Mouse (Mus musculus): ENCODE results near the gene Tns3. TPM values are rescaled to one million over a fixed set of nuclear protein-coding genes. Genes with fewer than 3 reads are reported as not detected.

Gene Tns3
- polyA plus RNA-seq, 1 experiment from 2014 or later = 75.4 TPM

DNA sequence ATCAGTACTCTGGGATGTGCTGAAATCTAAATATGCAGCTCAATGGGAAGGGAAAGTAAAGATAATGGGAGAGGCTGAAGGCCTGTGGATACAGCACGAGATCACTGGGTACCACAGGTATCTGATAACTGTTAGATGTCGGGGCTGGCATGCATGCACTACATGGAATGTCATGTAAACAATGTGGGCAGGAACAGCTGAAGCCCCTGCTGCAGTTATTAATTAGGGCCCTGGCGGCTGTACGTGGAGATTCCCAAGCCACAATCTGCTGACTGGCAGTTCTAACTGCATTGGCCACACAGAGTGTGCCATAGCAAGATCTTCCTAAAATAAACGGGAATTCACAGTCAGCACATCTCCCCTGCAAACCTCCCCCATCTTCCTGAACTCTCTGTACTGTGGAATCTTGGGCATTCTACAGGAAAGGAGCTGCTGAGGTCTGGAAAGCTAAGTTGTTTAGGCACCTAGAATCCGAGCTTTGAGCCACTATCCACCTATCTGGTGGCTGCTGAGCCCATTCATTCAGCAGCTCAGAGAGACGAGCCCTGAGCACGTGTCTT is 170.3 kb downstream of the Tns3 start:
- ChIA-PET CTCF (interaction anchor here (1.5 to 1.8 kb wide), 2 partner anchors 15 to 29 kb away, joined by 3 to 5 read pairs; no protein-coding TSS in a partner anchor), POLR2A (no interaction called here)
- DNase-seq (ENCODE audit: low read depth, low spot score) (no peak), ATAC-seq (no peak)
- in situ Hi-C loops (cut with MboI; ENCODE audit: low pct_unique_long_range_greater_than_20kb) = no loop called here
- TF ChIP-seq CTCF (IDR thresholded peaks at IDR 0.05) = no peak
- no peaks in the 10 kb centered on the region for H3K27me3 ChIP-seq

DNA sequence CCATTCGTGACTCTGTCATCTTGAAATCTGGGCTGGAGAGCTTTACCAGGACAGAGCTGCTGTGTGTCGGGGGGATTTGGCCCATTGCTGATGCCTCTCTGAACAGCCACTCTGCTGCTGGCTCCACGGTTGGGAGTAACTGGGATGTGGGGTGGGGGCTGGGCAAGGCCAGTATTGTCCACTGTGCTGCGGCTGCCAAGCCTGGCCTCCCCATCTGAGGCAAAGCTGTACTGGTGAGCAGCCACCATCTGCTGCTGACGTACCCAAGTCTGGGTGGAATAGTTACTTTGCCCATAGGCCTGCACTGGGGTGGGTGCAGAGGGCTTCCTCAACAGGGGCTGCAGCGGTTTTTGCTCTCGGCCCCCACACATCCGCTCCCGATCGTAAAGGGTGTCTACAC is 172.0 kb downstream of the Tns3 start:
- TF ChIP-seq CTCF (IDR thresholded peaks at IDR 0.05) = no peak
- in situ Hi-C loops (cut with MboI; ENCODE audit: low pct_unique_long_range_greater_than_20kb) = no loop called here
- no peaks in the 10 kb centered on the region for H3K27me3 ChIP-seq
- ChIA-PET POLR2A (no interaction called here), CTCF (no interaction called here)
- DNase-seq (ENCODE audit: low read depth, low spot score) = no peak
- ATAC-seq = no peak

DNA sequence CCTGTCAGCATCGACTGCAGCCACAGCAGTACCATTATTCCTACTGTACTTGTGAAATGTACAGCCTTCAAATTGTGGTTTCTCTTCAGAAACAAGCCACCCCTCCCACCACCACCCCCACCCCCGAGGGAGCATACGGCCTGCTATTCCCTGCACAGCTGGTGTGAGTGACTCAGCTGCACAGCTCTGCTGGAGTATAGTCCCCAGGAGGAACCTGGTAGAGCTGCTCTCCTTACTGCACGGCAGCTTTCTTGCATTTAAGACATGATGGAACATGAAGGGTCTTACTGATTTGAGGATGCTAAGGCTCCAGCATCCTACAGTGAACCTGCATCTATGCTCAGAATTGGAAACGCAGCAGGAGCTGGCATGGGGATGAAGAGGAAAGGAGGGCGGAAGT is 176.1 kb downstream of the Tns3 start:
- ChIA-PET POLR2A (no interaction called here), CTCF (interaction anchor here (1.5 to 1.7 kb wide), 2 partner anchors 35 to 63 kb away, joined by 4 to 5 read pairs; no protein-coding TSS in a partner anchor)
- in situ Hi-C loops (cut with MboI; ENCODE audit: low pct_unique_long_range_greater_than_20kb) = no loop called here
- DNase-seq (ENCODE audit: low read depth, low spot score) (no peak), ATAC-seq (no peak)
- H3K27me3 ChIP-seq = no peaks in the 10 kb centered on the region
- no peak for TF ChIP-seq CTCF (IDR thresholded peaks at IDR 0.05)

DNA sequence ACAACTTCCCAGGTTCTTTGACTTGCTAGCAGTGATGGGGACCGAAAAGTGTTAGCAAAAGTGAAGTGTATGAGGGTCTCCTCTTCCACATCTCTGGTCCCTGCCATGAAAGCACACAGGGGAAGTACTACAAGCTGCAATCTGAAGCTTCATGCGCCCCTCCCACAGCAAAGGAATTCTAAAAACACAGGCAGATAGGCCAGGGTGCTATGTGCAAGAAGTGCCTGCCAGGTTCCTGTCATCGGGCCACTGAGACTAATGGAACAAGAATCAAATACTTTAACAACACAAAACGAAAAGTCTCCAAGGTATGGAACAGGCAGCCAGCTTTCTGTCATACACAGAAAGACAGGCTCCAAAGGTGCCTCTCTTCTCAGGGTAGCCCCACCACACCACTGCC is 177.8 kb downstream of the Tns3 start:
- no peak for TF ChIP-seq CTCF (IDR thresholded peaks at IDR 0.05)
- in situ Hi-C loops (cut with MboI; ENCODE audit: low pct_unique_long_range_greater_than_20kb) = no loop called here
- no peak for DNase-seq (ENCODE audit: low read depth, low spot score)
- ATAC-seq = no peak
- POLR2A ChIA-PET = no interaction called here
- no peaks in the 10 kb centered on the region for H3K27me3 ChIP-seq
- CTCF ChIA-PET = interaction anchor here (0.9 to 2.0 kb wide), 3 partner anchors 19 to 63 kb away, joined by 3 to 5 read pairs (median 4); no protein-coding TSS in a partner anchor

DNA sequence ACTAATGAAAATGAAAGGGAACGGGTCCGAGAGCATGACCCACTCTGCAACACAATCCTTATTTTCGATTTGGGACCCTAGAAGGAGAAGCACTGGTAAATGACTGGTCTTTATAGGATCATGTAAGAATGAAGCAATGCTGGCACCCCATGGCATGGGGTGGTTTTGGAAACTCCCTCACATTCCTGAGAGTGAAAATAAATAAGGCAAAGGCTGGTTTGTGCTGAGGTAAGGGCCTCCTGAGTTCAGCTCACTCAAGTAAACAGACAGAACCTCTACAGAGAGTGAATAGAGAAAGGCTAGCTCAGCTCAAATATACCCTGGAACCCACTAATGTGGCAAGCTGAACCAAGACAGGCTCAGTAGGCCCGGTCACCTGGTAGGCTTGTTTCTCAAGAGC is 179.8 kb downstream of the Tns3 start:
- ATAC-seq (peak; percentile 93), DNase-seq (ENCODE audit: low read depth, low spot score) (no peak)
- ChIA-PET CTCF (interaction anchor here (1.3 to 2.0 kb wide), 2 partner anchors 19 to 61 kb away, joined by 3 to 5 read pairs; no protein-coding TSS in a partner anchor), POLR2A (no interaction called here)
- in situ Hi-C loops (cut with MboI; ENCODE audit: low pct_unique_long_range_greater_than_20kb) = no loop called here
- no peak for TF ChIP-seq CTCF (IDR thresholded peaks at IDR 0.05)
- no peaks in the 10 kb centered on the region for H3K27me3 ChIP-seq

DNA sequence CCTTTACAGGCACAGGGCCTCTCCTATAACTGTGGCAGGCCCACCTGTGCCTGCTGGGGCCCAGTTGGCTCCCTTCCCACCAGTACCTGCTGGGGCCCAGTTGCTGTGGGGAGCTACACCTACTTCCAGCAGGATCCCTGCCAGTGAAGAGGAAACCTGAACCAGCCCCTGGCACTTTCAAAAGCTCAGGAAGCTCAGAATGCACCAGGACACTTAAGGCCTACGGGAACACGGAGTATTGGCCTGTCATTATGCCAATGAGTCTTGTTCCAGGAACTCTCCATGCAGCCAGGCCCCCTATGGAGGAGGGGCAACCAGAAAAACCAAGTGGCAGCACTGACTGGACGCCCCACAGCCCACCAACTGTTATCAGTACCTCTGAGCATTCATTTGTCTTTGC is 181.6 kb downstream of the Tns3 start:
- POLR2A ChIA-PET = interaction anchor here (1.0 kb wide), 1 partner anchor 9 kb away, joined by 5 read pairs; no protein-coding TSS in a partner anchor

DNA sequence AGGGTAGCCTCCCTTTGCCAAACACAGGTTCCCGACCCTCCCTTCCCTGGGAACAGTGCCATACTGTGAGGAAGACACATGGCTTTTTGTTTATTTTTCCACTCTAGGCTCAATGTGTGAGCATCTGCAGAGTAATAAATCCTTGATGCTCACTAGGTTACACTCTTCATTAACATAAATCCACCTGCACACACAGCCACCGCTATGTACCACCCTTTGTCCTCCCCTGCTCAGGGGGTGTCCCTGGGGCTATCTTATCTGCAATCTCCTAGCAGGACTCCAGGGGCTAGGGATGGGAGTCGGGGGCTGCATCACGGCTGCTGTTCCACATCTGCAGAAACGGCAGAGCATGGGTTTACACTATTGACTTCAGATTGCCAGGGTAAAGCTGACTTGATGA is 182.4 kb downstream of the Tns3 start:
- in situ Hi-C loops (cut with MboI; ENCODE audit: low pct_unique_long_range_greater_than_20kb) = no loop called here
- CTCF ChIA-PET = interaction anchor here (1.5 kb wide), 1 partner anchor 58 kb away, joined by 3 read pairs; no protein-coding TSS in a partner anchor
- H3K27me3 ChIP-seq = no peaks in the 10 kb centered on the region
- DNase-seq (ENCODE audit: low read depth, low spot score) (no peak), ATAC-seq (no peak)
- TF ChIP-seq CTCF (IDR thresholded peaks at IDR 0.05) = no peak
- POLR2A ChIA-PET = no interaction called here

More for the DNA sequence above, 181.6 kb downstream of the Tns3 start:
- DNase-seq (ENCODE audit: low read depth, low spot score) (no peak), ATAC-seq (no peak)
- CTCF ChIA-PET = interaction anchor here (1.2 to 1.5 kb wide), 2 partner anchors 41 to 58 kb away, joined by 3 read pairs; no protein-coding TSS in a partner anchor
- in situ Hi-C loops (cut with MboI; ENCODE audit: low pct_unique_long_range_greater_than_20kb) = no loop called here
- TF ChIP-seq CTCF (IDR thresholded peaks at IDR 0.05) = no peak
- no peaks in the 10 kb centered on the region for H3K27me3 ChIP-seq

DNA sequence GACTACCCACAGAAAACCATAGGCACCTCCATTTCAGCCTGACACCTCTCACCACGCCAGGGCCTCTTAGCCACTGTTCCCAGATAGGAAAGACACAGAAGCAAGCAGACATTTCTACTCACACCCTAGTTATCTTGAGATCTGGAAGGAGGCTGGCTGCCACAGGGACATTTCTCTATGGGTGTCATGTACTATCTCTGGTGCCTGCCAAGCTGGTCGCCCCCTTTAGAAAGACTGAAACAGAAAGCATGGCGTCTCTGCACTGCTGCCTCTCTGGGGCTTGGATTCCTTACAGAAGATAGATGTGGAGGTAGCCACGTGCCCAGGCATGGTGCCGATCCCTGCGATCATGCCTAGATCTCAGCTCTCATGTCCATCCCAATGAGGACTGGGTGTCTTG is 182.8 kb downstream of the Tns3 start:
- in situ Hi-C loops (cut with MboI; ENCODE audit: low pct_unique_long_range_greater_than_20kb) = no loop called here
- ATAC-seq (no peak), DNase-seq (ENCODE audit: low read depth, low spot score) (no peak)
- H3K27me3 ChIP-seq = no peaks in the 10 kb centered on the region
- POLR2A ChIA-PET = interaction anchor here (1.0 kb wide), 1 partner anchor 77 kb away, joined by 3 read pairs; no protein-coding TSS in a partner anchor
- TF ChIP-seq CTCF (IDR thresholded peaks at IDR 0.05) = no peak
- CTCF ChIA-PET = no interaction called here

DNA sequence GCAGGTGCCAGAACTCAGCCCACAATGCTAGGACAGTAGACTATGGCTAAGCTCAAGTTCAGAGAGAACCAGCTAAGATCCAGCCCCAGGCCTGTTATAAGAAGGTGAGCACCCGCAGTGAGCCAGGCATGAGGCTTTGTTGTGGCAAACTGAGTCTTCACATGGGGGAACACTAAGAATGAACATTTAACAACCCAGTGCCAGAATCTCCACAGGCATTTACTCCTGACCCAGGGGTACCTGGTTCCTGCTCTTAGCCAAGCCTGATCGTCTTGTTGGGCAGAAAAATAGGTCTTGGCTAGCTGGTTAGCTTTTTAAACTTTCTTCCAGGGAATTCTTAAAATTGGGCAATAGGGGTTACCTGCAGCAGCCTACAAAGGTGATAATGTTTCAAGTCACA is 184.5 kb downstream of the Tns3 start:
- no peak for DNase-seq (ENCODE audit: low read depth, low spot score)
- no peak for ATAC-seq
- ChIA-PET POLR2A (no interaction called here), CTCF (no interaction called here)
- H3K27me3 ChIP-seq = no peaks in the 10 kb centered on the region
- TF ChIP-seq CTCF (IDR thresholded peaks at IDR 0.05) = no peak
- in situ Hi-C loops (cut with MboI; ENCODE audit: low pct_unique_long_range_greater_than_20kb) = no loop called here

DNA sequence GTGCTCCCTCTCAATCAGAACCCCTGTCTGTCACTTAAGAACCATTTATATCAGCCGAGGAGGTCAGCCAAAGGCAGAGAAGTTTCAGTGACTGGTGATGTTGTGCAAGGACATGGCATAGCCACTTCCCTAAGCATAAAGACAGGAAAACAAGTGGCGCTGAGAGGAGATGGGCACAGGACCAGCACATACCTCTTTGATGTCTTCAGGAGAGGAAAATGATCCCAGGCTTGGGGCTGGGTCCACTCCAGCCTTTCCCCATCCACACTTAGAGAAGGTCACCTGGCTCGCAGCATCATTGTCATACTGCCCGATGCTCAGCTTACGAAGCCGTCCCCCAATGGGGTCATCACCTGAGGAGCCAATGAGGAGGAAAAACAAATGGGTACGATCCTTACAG is 185.0 kb downstream of the Tns3 start:
- no peak for DNase-seq (ENCODE audit: low read depth, low spot score)
- no peak for ATAC-seq
- H3K27me3 ChIP-seq = no peaks in the 10 kb centered on the region
- ChIA-PET POLR2A (no interaction called here), CTCF (interaction anchor here (1.7 kb wide), 1 partner anchor 44 kb away, joined by 4 read pairs; no protein-coding TSS in a partner anchor)
- in situ Hi-C loops (cut with MboI; ENCODE audit: low pct_unique_long_range_greater_than_20kb) = no loop called here
- TF ChIP-seq CTCF (IDR thresholded peaks at IDR 0.05) = no peak

DNA sequence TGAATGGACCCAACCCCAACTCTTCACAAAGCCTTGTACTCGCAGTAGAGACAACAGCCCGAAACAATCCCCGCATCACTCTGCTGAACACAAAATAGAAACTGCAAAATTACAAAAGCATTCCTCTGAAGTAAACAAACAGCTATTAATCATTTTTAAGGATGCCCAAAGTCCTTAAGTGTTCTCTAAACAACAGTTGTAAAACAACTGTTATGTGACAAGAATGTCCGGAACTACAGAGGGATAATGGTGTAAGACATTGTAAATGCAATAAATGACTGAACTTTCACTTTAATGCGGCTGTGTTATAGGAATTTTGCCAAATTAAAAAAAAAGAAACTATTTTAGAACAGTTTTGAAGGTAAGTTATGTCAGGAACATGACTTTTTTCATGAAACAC is 190.7 kb downstream of the Tns3 start:
- in situ Hi-C loops (cut with MboI; ENCODE audit: low pct_unique_long_range_greater_than_20kb) = no loop called here
- TF ChIP-seq CTCF (IDR thresholded peaks at IDR 0.05) = no peak
- ChIA-PET POLR2A (interaction anchor here (1.9 kb wide), 1 partner anchor 9 kb away, joined by 5 read pairs; no protein-coding TSS in a partner anchor), CTCF (no interaction called here)
- ATAC-seq (no peak), DNase-seq (ENCODE audit: low read depth, low spot score) (no peak)
- no peaks in the 10 kb centered on the region for H3K27me3 ChIP-seq
